Mouse (Mus musculus): ENCODE data around the gene Celf2.
"Not testable (repeated sequence)": the region's sequence is repeated elsewhere in the genome, so short reads cannot be mapped to it uniquely, and the experiment has no call there.

Gene Celf2

GRCm38 (mm10) chr2:6602163-6602562 is 907.2 kb downstream of the Celf2 start:
- no peak for DNase-seq (ENCODE audit: low spot score in 2 of 2)

DNA sequence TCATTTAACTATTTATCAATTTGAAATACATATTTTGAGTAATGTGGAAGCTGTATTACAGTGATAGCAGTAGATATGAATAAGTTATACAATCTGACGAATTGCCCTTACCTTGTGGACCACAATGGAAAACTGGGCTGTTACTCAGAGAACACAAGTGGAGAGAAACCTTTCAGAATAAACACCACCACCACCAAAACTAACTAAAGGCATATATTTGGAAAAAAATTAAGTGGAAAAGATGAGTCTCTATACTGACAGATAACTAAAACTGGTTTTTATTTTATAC is 910.5 kb downstream of the Celf2 start:
- DNase-seq (ENCODE audit: low spot score in 2 of 2), result no peak

- peak in 1 of 2 experiments; percentile 8 for DNase-seq (ENCODE audit: low spot score in 2 of 2)
Observed at GRCm38 (mm10) chr2:6598124-6598878, 911.1 kb downstream of the Celf2 start.

DNA sequence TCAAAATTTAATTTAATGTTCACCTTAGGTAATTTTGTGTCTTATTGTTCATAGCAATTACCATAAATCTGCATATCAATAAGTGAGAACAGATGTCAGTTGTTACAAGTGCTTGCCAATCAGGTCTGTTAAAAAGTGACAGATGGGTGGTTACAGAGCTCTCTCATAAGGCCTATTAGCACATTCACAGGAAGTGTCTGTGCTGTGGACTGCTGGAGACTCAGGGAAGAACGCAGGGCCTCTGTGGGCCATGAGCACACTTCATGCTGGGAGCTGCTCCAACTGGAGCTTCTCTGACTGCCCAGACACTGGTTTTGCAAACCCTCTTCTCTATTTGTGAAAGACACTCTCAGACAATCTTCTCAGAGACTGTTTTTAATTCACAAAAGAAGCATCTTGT is 914.6 kb downstream of the Celf2 start:
- no peak for DNase-seq (ENCODE audit: low spot score in 2 of 2)

DNA sequence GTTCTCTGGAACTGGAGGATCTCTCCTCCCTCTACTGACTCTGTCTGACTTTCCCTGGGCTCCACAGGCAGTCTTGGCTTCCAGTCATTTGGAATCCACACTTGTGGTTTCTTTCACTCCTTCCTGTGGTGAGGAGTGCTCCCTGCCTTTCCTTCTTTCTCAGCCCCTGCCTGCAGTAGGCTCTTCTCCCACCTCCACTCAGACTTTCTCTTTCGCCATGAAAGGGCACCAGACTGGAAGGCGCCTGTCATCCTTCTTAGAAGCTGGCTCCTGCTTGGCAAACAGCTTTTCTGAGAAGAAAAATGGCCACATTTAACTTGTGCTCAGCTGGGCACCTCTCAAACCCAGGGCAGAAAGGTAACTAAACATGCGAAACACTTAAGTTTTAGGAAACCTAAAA is 915.2 kb downstream of the Celf2 start:
- DNase-seq (ENCODE audit: low spot score in 2 of 2), result no peak

DNA sequence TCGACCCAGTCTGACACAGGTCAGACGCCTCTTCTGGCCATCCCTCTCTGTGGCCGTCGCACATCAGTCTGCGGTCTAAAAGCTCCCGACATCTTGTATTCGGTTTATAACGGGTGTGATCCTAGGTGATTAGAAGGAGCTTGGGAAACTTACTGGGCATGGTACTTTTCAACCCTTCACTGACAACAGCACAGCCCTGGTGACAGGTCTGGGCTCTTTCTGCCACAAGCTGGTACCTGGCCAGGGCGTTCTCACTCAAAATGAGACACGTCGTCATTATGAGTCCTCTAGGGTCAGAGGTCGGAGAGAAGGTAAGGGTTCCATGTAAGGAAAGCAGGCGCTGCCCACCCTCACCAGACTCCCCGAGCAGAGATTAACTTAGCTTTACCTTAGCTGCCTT is 915.6 kb downstream of the Celf2 start:
- no peak for DNase-seq (ENCODE audit: low spot score in 2 of 2)

- DNase-seq (ENCODE audit: low spot score in 2 of 2), result no peak
Observed at GRCm38 (mm10) chr2:6586122-6586681, 923.2 kb downstream of the Celf2 start.

GRCm38 (mm10) chr2:6585069-6585754 is 924.2 kb downstream of the Celf2 start:
- no peak for DNase-seq (ENCODE audit: low spot score in 2 of 2)

DNA sequence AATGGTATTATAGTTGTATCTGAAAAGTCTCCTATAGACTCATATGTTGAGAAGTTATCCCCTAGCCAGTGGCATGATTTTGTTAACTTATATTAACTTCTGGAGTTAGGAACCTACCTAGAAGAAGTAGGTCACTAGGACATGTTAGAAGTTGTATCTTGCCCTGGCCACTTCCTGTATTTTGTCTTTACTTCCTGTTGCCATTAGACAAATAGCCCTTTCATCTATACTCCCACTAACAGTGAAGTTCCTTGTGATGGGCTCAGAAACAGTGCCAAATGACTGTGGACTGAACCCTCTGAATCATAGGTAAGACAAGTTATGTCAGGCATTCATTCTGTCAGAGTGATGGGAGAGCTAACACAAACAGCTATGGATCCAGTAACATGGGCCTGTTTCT is 926.7 kb downstream of the Celf2 start:
- DNase-seq (ENCODE audit: low spot score in 2 of 2), result no peak

DNA sequence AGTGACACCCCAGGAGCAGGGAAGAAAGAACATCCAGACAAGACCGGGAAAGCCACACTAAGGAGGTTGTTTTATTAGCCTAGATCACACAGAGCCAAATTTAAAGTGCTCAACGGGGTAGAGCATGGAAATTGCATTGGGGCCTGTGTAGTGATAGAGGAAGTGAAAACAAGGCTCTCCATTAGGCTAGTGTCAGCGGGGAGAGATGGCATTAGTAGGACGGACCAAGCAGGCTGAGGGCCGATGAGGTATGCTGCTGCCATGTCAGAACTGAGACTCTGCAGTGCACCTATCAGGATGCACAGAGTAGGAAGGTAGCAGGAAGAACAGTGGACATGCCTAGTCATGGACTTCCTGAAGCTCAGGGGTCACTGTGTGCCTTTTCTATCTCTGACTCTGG is 929.3 kb downstream of the Celf2 start:
- no peak for DNase-seq (ENCODE audit: low spot score in 2 of 2)

GRCm38 (mm10) chr2:6575316-6575715 is 934.0 kb downstream of the Celf2 start:
- DNase-seq (ENCODE audit: low spot score in 2 of 2), result not testable (repeated sequence)

DNA sequence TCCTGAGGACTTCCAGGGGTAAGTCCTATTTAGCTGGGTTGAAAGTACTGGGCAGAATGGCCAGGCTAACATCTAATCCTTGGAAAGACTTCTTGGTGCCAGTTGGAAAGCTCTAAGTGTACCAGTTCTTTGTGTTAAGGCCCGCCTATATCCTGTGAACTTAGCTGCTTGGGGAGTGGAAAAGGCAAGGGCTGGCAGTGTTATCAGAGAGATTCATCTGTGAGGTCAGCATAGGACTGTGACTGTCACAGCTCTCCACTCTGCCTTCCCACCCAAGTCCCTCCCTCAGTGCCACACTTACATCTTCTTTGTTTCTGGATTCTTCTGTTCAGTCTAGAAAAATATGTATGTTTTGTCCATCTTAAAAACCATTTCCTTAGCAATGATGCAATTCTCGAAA is 935.7 kb downstream of the Celf2 start:
- no peak for DNase-seq (ENCODE audit: low spot score in 2 of 2)

- DNase-seq (ENCODE audit: low spot score in 2 of 2), result no peak
Observed at GRCm38 (mm10) chr2:6572976-6573375, 936.4 kb downstream of the Celf2 start.

GRCm38 (mm10) chr2:6569040-6569542 is 940.3 kb downstream of the Celf2 start:
- no peak for DNase-seq (ENCODE audit: low spot score in 2 of 2)

DNA sequence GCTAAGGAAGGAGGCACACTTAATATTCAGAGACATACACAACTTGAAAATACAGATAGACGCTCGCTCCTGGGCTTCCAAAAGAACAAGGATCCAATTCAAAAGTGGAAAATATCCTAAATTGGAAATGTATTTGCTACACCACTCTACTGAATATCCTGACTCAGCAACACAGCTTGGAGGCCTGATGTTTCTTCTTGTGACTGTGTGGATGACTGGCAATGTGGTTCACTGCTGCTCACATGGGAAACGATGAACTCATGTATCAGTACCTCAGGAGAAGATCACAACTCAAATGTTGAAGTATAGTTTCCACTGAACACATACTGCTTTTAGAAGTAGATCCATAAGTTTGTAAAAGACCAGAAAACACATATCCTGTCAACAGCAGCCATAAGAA is 944.2 kb downstream of the Celf2 start:
- no peak for DNase-seq (ENCODE audit: low spot score in 2 of 2)

DNA sequence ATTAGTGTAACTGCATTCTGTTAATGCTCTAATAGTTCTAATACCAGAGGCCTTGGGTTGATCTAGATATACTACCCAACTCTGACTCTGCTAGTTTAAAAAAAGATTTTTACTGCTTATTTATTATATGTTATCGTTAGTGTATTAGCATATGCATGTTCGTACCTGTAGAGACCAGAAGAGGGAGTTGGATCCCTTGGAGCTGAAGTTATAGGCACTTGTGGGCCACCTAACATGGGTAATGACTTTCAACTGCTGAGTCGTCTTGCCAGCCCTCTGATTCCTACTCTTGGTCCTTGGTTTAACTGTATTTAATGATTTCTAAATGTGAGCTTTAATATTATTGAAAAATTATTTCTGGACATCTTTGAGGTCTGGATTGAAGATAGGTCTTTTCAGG is 948.0 kb downstream of the Celf2 start:
- DNase-seq (ENCODE audit: low spot score in 2 of 2), result no peak

DNA sequence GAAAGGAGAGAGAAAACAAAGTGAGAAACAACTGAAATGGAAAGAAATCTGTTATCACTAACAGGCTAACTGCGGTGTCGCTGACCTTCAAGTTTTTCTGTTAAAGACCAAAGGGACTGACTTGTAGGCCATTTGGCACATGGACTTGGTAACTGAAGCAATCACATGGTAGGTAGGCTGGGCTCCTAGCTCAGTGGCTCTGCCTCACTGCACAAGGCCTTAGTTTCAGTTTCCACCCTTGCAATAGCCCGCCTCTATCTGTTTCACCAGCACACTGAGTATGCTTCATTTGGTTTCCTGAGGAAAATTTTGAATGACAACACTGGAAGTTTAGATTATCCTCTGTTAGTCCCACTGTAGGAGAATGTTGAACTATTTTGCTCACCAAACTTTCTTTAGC is 948.6 kb downstream of the Celf2 start:
- DNase-seq (ENCODE audit: low spot score in 2 of 2), result no peak

DNA sequence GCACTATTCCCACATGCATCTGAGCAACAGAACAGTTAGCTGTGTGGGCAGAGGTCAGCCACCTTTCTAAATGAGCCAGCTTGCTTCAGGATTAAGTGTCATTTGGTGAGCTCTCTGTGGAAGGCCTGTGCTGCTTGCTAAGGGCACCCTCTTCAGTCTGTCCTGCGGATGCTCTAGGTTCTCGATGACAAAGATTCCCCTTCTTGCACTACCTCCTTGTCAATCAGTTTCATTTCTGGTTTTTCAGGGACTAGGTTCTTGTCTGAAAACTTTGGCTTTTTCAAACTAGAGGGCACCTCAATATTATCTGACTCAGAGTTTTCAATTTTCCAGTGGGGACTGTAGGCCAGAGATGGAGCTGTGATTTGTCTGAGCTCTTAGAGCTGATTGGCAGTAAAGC is 949.8 kb downstream of the Celf2 start:
- DNase-seq (ENCODE audit: low spot score in 2 of 2), result no peak

GRCm38 (mm10) chr2:6558303-6559254 is 950.8 kb downstream of the Celf2 start:
- DNase-seq (ENCODE audit: low spot score in 2 of 2), result no peak

DNA sequence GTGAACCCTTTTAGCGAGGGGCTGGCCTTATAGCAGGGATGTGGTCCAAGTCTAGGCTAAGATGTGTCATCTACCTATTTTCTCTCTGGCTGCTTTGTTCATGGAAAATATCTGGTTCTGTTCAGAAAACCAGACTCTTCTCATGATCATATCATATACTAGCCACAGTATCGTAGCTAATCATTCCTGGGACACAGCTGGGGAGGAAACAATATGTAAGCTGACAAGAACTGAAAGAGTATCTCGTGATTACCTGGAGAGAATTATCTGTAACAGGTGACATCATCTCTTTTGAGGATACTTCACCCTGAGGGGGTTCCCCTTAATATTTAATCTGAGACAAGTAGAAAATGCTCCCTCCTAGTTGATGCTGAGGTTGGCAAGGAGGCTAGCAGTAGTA is 951.6 kb downstream of the Celf2 start:
- DNase-seq (ENCODE audit: low spot score in 2 of 2), result no peak

DNA sequence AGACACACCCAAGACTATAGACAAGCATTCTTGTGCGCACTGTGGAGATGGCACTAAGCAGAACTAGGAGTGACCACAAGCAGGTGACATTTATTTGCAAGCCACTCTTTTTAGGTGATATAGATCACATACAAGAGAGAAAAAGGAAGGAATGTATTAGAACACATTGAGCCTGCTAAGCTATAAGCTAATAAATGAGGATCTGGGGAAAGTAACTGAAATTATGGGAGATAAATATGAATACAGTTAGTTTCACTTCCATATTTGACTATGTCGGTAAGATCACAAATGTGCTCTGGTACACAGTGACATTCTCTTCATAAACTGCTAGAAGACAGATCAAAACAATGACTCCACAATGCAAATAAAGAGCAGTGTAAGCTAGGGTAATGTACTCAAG is 952.5 kb downstream of the Celf2 start:
- no peak for DNase-seq (ENCODE audit: low spot score in 2 of 2)

GRCm38 (mm10) chr2:6553656-6554055 is 955.7 kb downstream of the Celf2 start:
- no peak for DNase-seq (ENCODE audit: low spot score in 2 of 2)
